Mouse (Mus musculus) hindbrain, embryonic 12.5 days (tissue): ENCODE measurements at regions not wholly inside any gene's neighbourhood (a gene's known extent, or its start where the extent isn't known, plus 50 kb on each side); places are given as distances from the start of the nearest gene placed in this dataset.

Source experiments
- ATAC-seq: fragments of 200-750 bp; cut with Nextera tagmentation; 2 replicates; pipeline ENCODE4 v1.8.0; 2017; ENCODE audit warnings: moderate TSS enrichment; ENCODE audit not compliant: low FRiP score
- H3K27ac ChIP-seq: fragments of 300-500 bp; sonication (generic); 2 replicates; pipeline ENCODE4 v1.5.1; 2016; ENCODE audit warnings: mild to moderate bottlenecking
- H3K27me3 ChIP-seq: fragments of 300-500 bp; sonication (generic); 2 replicates; pipeline ENCODE4 v1.6.1; 2016; ENCODE audit warnings: mild to moderate bottlenecking
- H3K36me3 ChIP-seq: fragments of 300-500 bp; sonication (generic); 2 replicates; pipeline ENCODE4 v1.6.1; 2016; ENCODE audit warnings: mild to moderate bottlenecking
- H3K4me1 ChIP-seq: fragments of 300-500 bp; sonication (generic); 2 replicates; pipeline ENCODE4 v1.6.1; 2016
- H3K4me2 ChIP-seq: fragments of 300-500 bp; sonication (generic); replicated peaks from 2 replicates; pipeline ENCODE4 v1.6.1; 2016; ENCODE audit warnings: mild to moderate bottlenecking
- H3K4me3 ChIP-seq: fragments of 300-500 bp; sonication (generic); 2 replicates; pipeline ENCODE4 v1.5.1; 2016; ENCODE audit warnings: mild to moderate bottlenecking
- H3K9ac ChIP-seq: fragments of 300-500 bp; sonication (generic); 2 replicates; pipeline ENCODE4 v1.6.1; 2016; ENCODE audit warnings: mild to moderate bottlenecking, moderate library complexity
- H3K9me3 ChIP-seq: fragments of 300-500 bp; sonication (generic); replicated peaks from 2 replicates; pipeline ENCODE4 v1.6.1; 2016; ENCODE audit warnings: mild to moderate bottlenecking
- WGBS: fragments of 180-500 bp; shearing (Covaris S2); methylation state at CpG from one replicate; pipeline ENCODE4 v1.1.7; 2016; 5-methylcytosine and 5-hydroxymethylcytosine counted together

DNA sequence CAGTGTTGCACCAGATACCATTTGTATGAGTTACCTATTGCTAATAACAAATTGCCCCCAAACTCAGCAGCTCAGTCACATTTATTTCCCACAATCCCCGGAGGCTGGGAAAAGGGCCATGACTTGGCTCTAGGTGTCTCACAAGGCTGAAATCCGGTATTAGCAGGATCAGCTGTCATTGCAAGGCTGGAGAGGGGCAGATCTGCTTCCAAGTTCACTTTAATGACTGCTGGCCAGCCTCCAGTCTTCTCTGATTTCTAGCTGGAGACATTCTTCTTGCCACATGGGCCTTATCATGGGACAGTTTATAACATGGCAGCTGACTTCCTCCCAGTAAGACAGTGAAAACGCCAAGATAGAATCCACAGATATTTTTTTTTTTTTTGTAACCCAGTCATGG lies 276.1 kb upstream of the Cdh5 start:
- Histone ChIP-seq H3K27me3 (no peaks in the 10 kb centered on the region), H3K9ac (no peak overlapping the region), H3K36me3 (no peaks in the 10 kb centered on the region), H3K4me2 (no peak overlapping the region), H3K4me3 (no peak overlapping the region), H3K4me1 (no peaks in the 10 kb centered on the region), H3K27ac (no peak overlapping the region), H3K9me3 (no peaks in the 10 kb centered on the region)
- 54% methylated on average over 3 of the region's 3 CpGs for WGBS
- ATAC-seq = no peak

DNA sequence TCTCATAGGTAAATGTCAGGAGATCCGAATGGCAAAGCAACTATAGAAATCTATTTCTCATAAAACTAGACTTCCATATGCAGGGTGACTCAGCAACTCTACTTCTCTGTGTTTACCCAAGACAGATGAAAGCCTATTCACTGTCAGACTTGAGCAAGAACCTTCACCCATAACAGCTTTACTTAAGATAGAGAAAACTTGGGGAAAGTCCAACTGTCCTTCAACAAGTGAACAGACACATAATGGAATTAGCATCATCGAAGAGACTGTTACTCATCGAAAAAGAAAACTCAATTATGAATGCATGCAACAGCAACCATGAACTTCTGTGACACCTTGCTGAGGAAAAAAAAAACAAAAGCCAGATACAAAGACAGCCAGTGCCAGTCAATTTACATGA lies 271.0 kb upstream of the Cdh5 start:
- H3K9me3 ChIP-seq = no peaks in the 10 kb centered on the region
- H3K4me2 ChIP-seq = no peak overlapping the region
- H3K27ac ChIP-seq = no peak overlapping the region
- H3K27me3 ChIP-seq = no peaks in the 10 kb centered on the region
- ATAC-seq = no peak
- H3K4me1 ChIP-seq = no peaks in the 10 kb centered on the region
- no peaks in the 10 kb centered on the region for H3K36me3 ChIP-seq
- H3K9ac ChIP-seq = no peak overlapping the region
- 91% methylated on average over 3 of the region's 3 CpGs for WGBS
- H3K4me3 ChIP-seq = no peak overlapping the region

DNA sequence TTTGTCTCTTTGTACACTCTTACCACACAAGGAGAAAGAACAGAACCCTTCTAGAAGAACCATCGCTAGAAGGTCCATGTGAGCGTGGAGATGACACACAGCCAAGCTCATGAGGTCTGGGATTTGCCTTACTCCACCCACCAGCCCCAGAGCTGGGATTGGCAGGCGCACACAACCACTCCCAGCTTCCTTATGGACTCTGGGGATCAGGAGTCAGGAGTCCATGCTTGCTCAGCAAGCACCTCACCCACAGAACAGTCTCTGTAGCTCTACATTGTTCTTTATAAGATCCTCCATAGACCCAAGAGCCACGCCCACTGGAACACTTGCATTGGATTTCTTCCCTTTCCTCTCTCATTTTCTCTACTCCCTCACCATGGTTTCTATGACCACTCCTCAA lies 261.4 kb upstream of the Cdh5 start:
- H3K27ac ChIP-seq = no peak overlapping the region
- WGBS = 89% methylated on average over 4 of the region's 4 CpGs
- H3K9me3 ChIP-seq = no peaks in the 10 kb centered on the region
- H3K4me2 ChIP-seq = no peak overlapping the region
- no peak for ATAC-seq
- no peaks in the 10 kb centered on the region for H3K36me3 ChIP-seq
- H3K27me3 ChIP-seq = no peaks in the 10 kb centered on the region
- no peak overlapping the region for H3K9ac ChIP-seq
- no peaks in the 10 kb centered on the region for H3K4me1 ChIP-seq
- no peak overlapping the region for H3K4me3 ChIP-seq

DNA sequence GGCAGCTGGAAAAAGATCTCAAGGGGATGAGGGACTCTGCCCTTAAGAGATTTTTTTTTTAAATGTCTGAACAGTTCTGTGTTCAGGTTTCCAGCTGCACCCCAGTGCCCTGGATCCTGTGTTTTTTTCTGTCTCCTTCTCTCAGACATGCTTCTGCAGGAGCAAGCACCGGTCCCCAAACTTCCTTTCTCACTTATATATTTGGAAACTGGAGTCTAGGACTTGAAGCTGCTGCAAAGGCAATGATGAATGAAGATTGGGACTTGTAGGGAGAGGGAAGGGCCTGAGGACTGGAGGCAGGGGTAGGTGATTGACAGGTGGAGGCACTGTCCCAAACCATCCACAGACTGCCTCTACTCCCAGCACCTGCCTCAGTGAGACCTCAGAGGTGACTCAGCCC lies 255.5 kb upstream of the Cdh5 start:
- Histone ChIP-seq H3K4me2 (no peak overlapping the region), H3K36me3 (no peaks in the 10 kb centered on the region), H3K27me3 (no peaks in the 10 kb centered on the region), H3K9ac (no peak overlapping the region), H3K4me3 (no peak overlapping the region), H3K9me3 (no peaks in the 10 kb centered on the region), H3K4me1 (no peaks in the 10 kb centered on the region), H3K27ac (no peak overlapping the region)
- WGBS = 86% methylated on average over 1 of the region's 1 CpGs
- no peak for ATAC-seq

DNA sequence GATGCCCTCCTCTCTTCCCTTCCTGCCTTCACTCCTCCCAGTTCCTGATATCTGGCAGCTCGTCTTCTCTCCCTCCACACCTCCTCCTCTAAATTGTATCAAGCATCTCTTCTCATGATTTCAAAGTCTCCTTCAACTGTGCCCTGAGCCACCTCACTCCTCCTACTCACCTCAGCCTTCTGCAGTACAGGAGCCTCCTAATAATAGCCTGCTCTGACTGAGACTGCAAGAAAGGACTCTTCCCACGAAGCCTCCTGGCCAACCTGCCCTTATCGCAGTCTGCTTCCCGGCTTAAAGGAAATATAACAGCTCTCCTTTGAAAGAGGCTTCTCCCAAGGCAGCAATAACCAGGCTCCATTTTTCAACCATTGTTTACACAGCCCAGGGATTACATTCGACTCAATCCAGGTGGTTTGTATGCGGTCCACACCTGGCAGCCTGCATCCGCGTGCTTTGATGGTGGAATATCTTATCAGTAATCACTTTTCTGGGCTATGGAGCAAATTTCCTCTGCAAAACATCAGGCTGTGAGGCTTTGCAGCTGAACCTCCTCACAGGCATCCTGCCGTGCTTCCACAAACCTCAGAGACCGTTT lies 254.9 kb upstream of the Cdh5 start:
- 70% methylated on average over 10 of the region's 10 CpGs for WGBS
- Histone ChIP-seq H3K36me3 (no peaks in the 10 kb centered on the region), H3K9me3 (no peaks in the 10 kb centered on the region), H3K4me1 (no peaks in the 10 kb centered on the region), H3K27me3 (no peaks in the 10 kb centered on the region), H3K4me2 (no peak overlapping the region), H3K9ac (no peak overlapping the region), H3K27ac (no peak overlapping the region), H3K4me3 (no peak overlapping the region)
- no peak for ATAC-seq

DNA sequence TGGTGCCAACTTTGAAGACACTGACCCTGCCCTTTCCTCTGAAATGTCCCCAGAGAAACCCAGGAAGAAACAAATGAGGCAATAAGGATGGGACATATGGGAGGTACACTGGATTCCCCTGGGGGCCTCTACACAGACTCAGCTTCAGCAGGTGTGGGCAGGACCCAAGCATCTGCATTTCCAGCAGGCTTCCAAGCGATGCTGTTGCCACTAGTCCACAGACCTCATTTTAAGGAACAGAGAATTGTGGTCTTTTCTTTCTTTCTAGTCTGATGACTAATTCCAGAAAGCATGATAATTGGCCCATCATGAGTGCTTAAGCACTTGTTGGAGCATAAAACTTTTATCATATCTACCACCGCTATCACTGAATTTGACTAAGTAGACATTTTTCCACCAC lies 251.6 kb upstream of the Cdh5 start:
- no peaks in the 10 kb centered on the region for H3K4me1 ChIP-seq
- no peak overlapping the region for H3K9ac ChIP-seq
- H3K9me3 ChIP-seq = no peaks in the 10 kb centered on the region
- H3K27me3 ChIP-seq = no peaks in the 10 kb centered on the region
- H3K27ac ChIP-seq = no peak overlapping the region
- no peak overlapping the region for H3K4me3 ChIP-seq
- no peak for ATAC-seq
- no peak overlapping the region for H3K4me2 ChIP-seq
- WGBS = 92% methylated on average over 2 of the region's 2 CpGs
- no peaks in the 10 kb centered on the region for H3K36me3 ChIP-seq

DNA sequence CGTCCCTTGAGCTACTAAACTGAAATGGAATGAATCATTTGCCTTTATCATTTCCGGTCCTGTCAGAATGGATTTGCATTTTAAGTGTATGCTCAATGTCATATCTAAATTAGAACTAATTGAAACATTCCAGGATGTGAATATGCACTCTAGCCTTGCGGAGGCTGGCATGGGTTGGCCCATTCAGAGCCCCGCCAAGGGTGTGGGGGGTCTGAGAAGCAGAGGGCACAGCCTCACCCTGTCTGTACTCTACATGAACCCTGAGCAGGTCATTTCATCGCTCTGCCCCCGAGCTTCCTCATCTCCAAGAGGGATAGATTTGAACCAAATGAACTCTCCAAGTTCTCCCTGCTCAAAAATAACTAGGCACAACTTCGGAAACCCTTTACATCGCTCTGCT lies 250.1 kb upstream of the Cdh5 start:
- Histone ChIP-seq H3K27ac (no peak overlapping the region), H3K36me3 (no peaks in the 10 kb centered on the region), H3K4me3 (no peak overlapping the region), H3K4me1 (no peaks in the 10 kb centered on the region), H3K4me2 (no peak overlapping the region), H3K9ac (no peak overlapping the region), H3K27me3 (no peaks in the 10 kb centered on the region), H3K9me3 (no peaks in the 10 kb centered on the region)
- WGBS = 80% methylated on average over 8 of the region's 8 CpGs
- ATAC-seq = no peak

DNA sequence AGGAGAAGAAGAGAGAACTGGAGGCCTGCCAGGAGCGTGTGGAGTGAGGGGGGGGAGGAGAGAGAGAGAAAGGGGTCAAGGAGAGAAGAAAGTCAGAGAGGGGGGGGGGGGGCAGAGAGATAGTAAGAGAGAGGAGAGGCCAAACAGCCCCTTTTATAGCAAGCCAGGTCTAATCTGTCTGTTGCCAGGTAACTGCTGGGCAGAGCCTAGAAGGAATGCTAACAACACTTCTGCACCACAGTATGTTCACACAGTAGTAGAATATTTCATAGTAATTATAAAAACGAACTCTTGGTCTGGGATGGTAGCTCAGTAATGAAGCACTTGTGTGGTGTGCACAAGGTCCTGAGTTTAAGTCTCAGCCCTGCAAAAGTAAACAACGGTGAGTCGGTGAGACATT lies 248.4 kb upstream of the Cdh5 start:
- no peak for ATAC-seq
- 82% methylated on average over 4 of the region's 4 CpGs for WGBS

DNA sequence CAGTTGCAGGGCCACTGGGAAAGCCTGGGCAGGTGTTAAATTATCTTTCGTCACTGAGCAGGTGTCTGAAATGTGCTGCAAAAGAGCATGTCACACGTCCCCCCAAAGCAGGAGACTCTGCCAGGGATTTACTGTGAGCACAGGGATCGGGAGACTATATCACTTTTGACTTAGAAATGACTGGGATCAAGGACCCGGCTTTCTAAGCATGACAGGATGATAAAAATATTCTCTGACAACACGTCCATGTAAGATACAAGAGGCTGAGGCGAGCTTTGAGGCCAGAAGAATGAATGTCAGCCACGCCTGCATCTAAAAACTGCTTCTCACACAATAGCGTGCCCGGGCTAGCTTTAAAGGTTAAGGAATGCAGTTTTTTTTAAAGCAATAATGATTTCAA lies 246.1 kb upstream of the Cdh5 start:
- Histone ChIP-seq H3K27ac (no peak overlapping the region), H3K4me3 (no peak overlapping the region), H3K9ac (no peak overlapping the region), H3K4me1 (no peaks in the 10 kb centered on the region), H3K27me3 (no peaks in the 10 kb centered on the region), H3K9me3 (no peaks in the 10 kb centered on the region), H3K4me2 (no peak overlapping the region), H3K36me3 (no peaks in the 10 kb centered on the region)
- ATAC-seq = no peak
- 83% methylated on average over 9 of the region's 9 CpGs for WGBS

More for the DNA sequence above, 248.4 kb upstream of the Cdh5 start:
- H3K4me1 ChIP-seq = no peaks in the 10 kb centered on the region
- no peaks in the 10 kb centered on the region for H3K36me3 ChIP-seq
- no peak overlapping the region for H3K4me2 ChIP-seq
- no peak overlapping the region for H3K9ac ChIP-seq
- H3K27me3 ChIP-seq = no peaks in the 10 kb centered on the region
- no peak overlapping the region for H3K27ac ChIP-seq
- H3K4me3 ChIP-seq = no peak overlapping the region
- no peaks in the 10 kb centered on the region for H3K9me3 ChIP-seq

DNA sequence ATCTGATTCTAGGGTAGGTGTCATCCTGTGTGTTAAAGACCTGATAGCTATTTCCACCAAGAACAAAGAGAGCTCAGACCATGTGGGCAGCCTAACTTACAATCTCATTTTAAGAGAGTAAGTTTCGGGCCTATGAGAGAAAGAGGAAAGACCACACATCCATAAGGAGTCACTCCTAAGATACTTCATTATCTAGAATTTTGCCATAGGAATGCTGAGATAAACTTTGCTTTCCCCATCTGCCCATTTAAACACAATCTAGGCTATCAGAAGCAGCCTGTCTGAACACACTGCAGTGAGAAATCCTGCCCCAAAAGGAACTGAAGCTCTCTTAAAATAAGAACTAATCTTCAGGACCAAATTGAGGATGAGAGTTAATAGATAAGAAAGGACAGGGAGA lies 242.3 kb upstream of the Cdh5 start:
- Histone ChIP-seq H3K36me3 (no peaks in the 10 kb centered on the region), H3K4me2 (no peak overlapping the region), H3K27me3 (no peaks in the 10 kb centered on the region), H3K9ac (no peak overlapping the region), H3K4me1 (no peaks in the 10 kb centered on the region), H3K4me3 (no peak overlapping the region), H3K9me3 (no peaks in the 10 kb centered on the region), H3K27ac (no peak overlapping the region)
- no peak for ATAC-seq
- 80% methylated on average over 1 of the region's 1 CpGs for WGBS

DNA sequence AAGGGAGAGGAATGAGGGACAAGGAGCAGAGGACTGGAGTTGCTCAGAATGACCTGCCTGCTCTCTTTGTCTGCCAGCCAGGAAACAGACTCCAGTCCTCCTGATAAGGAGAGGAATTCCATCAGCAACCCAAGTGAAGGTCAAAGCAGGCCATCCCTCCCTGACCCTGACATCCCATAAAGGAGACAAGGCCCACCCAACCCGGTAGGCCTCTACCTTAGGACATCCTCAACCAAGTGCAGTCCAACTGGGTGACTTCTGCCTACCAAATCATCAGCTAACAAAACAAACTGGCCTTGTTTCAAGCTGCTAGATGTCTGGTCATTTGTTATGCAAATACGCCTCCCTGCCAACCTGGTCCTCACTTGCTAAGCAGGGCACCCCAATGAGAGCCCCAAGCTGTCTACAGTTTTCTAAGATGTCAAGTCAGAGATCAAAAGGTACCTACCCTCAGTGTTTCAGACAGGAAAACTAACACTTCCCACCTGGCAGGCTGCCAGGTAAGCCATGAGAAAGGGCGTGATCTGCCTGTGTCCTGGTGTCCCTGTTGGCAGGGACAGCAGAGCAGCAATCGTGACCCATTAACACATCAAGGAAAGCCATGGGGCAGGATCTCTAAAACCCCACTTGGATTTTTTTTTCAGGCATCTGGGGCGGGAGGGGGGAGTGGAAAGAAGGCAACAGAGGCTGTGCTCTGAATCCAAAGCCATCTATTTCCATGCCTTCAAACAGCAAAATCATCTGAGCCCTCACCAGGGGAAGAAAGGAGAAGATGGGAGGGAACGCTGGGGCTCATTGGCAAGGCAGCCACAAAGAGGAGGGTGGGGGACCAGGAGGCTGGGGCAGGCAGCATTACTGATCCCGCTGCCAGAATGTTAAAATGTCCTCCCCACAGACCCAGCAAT lies 227.6 kb upstream of the Cdh5 start:
- H3K4me1 ChIP-seq = peaks cover 11% of the 10 kb centered on the region
- H3K9ac ChIP-seq = no peak overlapping the region
- 24% methylated on average over 7 of the region's 7 CpGs for WGBS
- no peak overlapping the region for H3K27ac ChIP-seq
- H3K4me3 ChIP-seq = no peak overlapping the region
- no peaks in the 10 kb centered on the region for H3K9me3 ChIP-seq
- ATAC-seq = peak; percentile 60
- no peaks in the 10 kb centered on the region for H3K27me3 ChIP-seq
- no peak overlapping the region for H3K4me2 ChIP-seq
- no peaks in the 10 kb centered on the region for H3K36me3 ChIP-seq

DNA sequence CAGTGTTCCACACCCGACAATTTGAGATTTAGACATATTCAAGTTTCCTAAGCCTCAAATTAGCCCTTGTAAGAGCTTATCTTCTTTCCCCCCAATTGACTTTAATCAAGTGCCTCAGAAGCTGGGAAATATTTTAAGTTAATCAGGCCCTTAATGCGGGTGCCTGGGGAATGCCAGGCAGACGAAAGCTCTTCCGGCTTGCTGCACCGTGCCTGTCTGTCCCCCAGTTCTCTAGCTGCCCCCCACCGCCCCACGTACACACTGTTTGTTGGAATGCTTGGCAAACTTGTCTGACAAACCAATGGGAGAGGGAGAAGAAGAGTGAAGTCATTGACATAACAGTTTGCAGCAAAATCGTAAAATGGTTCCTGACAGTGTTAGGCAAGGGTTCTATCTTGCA lies 226.9 kb upstream of the Cdh5 start:
- Histone ChIP-seq H3K36me3 (no peaks in the 10 kb centered on the region), H3K4me1 (peaks cover 11% of the 10 kb centered on the region), H3K4me2 (no peak overlapping the region), H3K27ac (no peak overlapping the region), H3K9ac (no peak overlapping the region), H3K9me3 (no peaks in the 10 kb centered on the region), H3K27me3 (no peaks in the 10 kb centered on the region), H3K4me3 (no peak overlapping the region)
- whole genome bisulfite sequencing = 62% methylated on average over 8 of the region's 8 CpGs
- no peak for ATAC-seq

DNA sequence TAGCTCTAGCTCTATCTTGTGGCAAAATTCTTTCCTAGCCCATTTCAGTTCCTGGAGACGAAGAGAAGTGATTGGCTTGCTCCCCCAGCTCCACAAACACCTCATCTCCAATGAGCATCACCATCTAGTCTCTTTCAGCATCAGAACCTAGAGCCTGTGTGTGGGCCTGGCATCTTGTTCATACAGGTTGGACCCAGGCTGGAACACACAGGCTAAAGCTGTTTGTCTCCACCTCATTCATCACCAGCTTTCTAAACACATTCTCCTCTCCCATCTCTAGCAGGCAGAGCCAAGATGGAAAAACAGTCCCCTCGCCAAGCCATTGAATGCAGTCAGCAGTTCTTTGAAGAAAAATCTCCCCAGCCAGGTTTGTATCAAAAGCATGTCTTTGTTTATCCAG lies 221.9 kb upstream of the Cdh5 start:
- Histone ChIP-seq H3K4me3 (no peak overlapping the region), H3K36me3 (no peaks in the 10 kb centered on the region), H3K9ac (no peak overlapping the region), H3K4me1 (0 out of 2 replicates have a peak, but pooled peaks cover 1% of the 10 kb centered on the region), H3K4me2 (no peak overlapping the region), H3K27ac (no peak overlapping the region), H3K27me3 (no peaks in the 10 kb centered on the region), H3K9me3 (no peaks in the 10 kb centered on the region)
- 80% methylated on average over 2 of the region's 2 CpGs for WGBS
- ATAC-seq = no peak
